Mouse (Mus musculus): Measurements from ENCODE around the gene Tacc3.

Gene Tacc3

GRCm38 (mm10) chr5:33657787-33658663, at the start of gene Tacc3, which contains the start of gene Tmem129:
Tacc3 (plus strand) TSS chr5:33658128.
Tmem129 (minus strand) TSS chr5:33658416.
- peak; percentile 97 to 100 for DNase-seq

- no peak for DNase-seq
Measured at GRCm38 (mm10) chr5:33609226-33609625, 48.7 kb upstream of the Tacc3 start.

DNA sequence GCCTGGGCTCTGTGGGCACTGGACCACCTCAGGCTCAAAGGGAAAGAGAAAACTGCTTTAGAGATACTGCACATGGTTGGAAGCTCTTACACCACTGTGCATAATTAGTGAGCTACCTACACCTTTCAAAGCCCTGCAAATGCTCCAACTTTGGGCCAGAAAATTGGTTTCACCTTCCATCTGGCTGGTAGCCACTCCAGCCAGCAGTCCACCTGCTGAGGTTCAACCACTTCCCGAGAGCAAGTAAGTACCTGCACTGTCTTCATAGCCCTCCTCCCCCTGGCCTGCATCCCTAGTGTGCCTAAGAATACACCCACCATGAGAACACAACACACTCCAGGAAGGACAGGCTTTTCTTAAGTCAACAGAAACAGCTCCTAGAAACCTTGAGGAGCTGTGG, 46.1 kb upstream of the Tacc3 start:
- DNase-seq: peak; percentile 42 to 45

DNA sequence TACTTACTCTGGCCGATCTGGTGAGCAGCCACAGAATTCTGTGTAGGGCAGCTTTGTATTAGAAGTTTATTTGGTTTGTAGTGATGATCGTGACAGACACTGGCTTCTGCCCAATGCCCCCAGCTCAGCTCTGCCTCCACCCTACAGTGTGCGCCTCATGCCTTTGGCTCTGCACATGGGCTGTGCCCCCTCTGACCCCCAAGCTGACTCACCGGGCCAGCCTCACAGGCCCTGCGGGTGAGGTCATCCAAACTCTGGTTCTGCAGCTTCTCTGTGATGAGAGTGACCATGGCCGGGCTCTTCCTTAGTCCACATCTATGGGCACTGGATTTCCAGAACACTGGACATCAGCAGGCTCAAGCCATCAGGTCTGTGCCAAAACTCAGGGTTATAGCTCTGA, 43.5 kb upstream of the Tacc3 start:
- no peak for DNase-seq

DNA sequence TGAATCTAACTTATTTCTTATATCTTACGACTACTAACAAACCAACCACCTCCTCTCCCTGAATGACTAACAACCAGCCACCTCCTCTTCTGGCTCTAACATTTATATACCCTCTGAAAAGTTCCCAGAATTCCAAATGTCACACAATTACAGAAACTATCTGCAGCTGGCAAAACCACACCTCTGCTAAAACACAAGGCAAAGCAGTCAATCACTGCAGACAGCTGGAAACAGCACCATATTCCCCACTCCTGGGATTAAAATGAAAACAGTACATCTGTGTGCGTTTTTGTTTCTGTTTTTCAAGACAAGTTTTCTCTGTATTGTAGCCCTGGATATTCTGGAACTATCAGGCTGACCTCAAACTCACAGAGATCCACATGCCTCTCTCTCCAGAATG, 35.3 kb upstream of the Tacc3 start:
- no peak for DNase-seq

DNA sequence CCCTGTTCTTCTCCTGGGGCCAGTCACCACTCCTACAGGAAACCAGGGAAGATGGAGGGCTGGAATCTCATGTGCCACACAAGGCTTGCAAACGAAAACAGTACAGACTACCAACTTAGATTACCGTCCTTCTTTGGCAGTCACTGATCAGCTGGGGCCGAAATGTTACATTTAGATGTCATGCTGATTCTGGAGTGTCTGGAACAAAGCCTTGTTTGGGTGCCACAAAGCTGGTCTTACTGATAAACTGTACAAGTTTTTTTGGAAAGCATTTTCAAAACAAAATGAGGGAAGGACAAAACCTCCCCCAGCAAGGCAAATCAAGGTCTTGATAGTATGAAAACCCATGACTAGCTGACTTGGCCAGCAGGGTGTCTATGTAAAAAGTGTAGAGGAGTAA, 34.2 kb upstream of the Tacc3 start:
- no peak for DNase-seq

DNA sequence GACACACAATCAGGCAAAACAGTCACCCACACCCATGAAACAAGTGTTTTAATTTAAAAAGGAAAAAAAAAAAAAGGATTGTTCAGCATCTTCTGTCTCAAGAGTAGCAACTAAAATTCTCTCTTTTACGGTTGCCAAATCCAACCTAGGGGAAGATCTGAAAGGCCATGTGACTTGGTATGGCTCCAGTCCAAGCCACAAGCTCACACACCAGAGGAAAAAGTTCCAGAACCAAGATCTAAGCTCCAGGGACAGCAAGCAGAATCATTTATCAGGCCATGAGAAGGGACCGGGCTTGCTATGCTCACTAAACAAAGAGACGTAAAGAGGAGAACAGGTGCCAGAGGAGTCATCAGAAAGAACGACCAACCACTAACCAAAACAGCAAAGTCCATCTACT, 30.0 kb upstream of the Tacc3 start:
- DNase-seq: no peak

- DNase-seq: no peak
Measured at GRCm38 (mm10) chr5:33628820-33629300, 29.1 kb upstream of the Tacc3 start.

DNA sequence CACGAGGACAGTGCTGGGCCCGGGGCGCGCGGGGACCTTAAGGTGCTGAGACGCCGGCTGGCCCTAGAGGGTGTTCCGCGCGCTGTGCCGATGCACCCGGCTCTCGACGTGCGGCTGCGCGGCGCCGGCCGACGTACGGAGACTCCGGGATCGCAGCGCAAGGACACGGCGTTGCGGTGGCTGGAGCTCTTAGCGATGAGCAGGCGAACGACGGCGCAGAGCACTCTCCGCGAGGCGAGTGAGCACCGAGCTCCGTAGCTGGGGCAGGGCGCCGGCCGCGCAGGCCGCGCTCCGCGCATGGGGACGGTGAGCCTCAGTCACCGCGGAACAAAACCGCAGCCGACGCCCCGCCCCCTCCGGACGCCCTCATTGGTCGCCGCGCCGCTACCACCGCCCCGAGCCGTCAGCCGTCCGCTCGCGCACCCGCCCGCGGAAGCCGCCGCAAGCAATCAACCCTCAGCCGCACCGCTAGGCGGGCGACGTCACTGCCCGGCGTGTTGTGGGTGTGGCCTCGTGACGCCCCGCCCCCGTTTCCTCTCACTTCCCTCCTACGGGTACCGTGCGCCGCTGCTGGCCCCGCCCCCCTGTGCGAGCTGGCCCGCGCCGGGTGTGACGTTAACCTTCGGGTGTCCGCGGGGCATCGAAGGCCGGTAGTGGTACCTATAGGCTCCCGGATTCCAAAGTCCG, 28.5 kb upstream of the Tacc3 start, which contains the start of the genes Fam53a and Gm9903:
Gene Fam53a (minus strand): TSS at position 335 of the 687 bp plus-strand sequence.
Gene Gm9903 (plus strand): TSS at position 625 of the 687 bp plus-strand sequence.
- peak; percentile 100 for DNase-seq

DNA sequence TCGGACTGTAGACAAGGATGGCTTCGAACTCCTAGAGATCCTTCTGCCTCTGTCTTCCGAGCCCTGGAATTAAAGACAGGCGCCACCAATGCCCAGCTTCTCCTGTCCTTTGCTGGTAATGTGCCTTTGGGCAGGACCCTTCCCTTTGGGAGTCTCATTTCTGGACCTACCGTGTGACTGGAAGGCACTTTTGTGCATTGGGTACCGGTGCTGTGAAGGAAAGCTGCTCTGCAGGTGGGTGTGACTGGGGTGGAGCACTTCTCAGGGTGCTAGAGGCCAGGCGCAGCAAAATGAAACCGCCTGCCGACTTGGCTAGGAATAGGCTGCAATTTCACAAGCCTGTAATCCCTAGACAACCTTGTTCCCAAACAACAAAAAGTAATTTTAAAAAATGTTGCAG, 27.9 kb upstream of the Tacc3 start:
- peak in 1 of 2 experiments; percentile 33 for DNase-seq

DNA sequence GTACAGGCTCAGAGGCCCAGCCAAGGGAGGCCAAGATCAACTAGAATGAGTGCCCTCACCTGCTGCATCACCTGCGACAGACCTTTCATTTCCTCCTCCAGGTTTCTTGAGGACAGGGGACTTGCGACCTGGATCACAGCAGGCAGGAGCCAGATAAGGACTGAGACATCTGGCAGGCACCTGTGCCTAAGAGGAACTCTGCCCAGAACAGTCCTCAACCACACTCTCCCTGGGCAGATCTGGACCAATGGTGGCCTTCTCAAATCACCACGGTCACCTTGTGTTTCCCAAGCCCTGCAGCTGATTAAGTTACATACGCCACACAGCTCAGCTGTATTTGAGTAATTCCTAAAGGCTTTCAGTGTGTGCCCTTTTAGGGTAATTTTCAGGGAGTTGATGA, 27.3 kb upstream of the Tacc3 start:
- DNase-seq: no peak

DNA sequence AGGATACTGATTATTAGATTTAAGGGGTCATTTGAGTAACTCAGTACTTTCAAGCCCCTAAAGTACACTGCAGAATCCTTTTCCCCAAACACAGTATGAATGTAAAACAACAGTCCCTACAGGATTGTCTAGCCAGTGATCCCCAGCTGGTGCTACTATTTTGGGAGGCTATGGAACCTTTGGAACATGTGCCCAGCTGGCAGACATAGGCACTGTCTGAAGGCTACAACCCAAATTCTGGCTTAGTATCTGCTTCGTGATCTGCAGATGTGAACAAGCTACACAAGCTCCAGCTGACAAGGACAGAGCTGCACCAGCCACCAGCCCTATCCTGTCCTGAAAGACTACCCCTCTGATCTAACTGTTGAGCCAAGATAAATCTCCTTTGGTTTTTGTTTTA, 25.4 kb upstream of the Tacc3 start:
- no peak for DNase-seq

- DNase-seq: no peak
Measured at GRCm38 (mm10) chr5:33635361-33635760, 22.6 kb upstream of the Tacc3 start.

DNA sequence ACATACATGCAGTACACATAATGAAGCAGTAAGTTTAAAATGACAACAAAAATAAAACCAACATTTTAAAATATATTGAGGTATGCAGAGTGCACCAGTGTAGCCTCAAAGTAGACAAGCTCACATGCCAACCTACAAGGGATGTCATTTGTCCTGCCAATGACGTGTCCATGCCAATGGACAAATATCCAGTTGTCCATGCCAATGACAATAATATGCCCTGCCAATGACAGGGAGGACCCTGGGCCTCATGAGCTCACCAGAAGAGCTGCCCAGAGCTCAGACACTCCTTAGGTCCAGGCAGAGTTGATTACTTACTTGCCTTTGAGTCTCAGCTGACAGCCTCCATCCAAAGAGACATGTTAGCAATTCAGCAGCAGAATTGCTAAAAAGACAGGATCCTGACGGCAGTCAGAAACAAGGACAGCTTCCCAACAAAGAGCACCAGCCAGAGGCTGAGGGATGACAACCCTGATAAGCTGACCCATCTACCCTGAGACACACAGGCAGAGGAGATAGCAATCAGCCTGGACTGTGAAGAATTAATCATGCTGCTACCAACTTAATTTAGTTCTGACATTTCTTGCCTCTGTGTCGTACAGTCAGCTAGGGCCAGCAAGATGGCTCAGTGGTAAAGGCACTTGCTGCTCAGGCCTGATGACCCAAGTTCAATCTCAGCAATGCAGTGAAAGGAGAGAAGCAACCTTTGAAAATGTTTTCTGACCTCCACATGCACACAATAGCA, 20.1 kb upstream of the Tacc3 start:
- DNase-seq: no peak

GRCm38 (mm10) chr5:33638826-33639225, 19.1 kb upstream of the Tacc3 start:
- no peak for DNase-seq

- peak; percentile 50 to 57 for DNase-seq
Measured at GRCm38 (mm10) chr5:33640652-33641051, 17.3 kb upstream of the Tacc3 start.

DNA sequence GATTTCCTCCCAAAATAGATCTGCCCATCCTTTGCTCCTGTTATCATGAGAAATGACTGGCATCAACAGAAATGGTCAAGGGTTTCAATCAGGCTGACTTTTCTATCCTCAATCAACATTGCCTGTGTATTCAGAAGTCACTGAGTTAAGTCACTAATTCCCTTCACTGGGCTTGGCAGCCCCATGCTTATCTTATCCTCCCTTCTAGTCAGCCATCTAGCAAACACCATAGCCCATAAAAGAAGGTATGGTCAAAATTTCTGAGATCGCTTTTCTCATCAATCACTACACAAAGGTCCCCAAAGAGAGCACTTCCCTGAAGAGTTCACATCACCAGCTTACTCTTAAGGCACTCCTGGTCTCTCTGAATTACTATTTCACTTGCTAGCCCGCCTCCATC, 6.9 kb upstream of the Tacc3 start:
- no peak for DNase-seq

DNA sequence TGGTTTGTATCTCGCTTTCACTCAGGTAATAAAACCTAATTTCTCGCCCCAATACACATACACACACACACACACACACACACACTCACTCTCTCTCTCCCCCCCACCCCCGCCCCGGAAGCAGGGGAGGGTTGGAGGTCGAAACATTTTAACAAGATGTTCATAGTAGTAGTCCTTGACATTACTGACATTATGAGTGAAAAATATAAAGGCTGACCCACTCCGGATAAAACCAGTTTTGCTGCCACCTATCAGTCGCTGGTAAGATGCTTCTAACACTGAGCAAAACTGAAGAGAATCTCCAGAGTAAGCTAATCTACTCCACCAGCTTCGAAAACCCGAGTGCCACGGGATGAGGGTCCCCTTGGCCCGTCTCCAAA, 6.4 kb upstream of the Tacc3 start:
- no peak for DNase-seq

- DNase-seq: peak; percentile 95 to 97
Measured at GRCm38 (mm10) chr5:33651921-33652782, 5.8 kb upstream of the Tacc3 start, which contains the start of gene Slbp. Slbp (minus strand) TSS chr5:33652574.

GRCm38 (mm10) chr5:33652783-33653173, 5.2 kb upstream of the Tacc3 start:
- DNase-seq: no peak

DNA sequence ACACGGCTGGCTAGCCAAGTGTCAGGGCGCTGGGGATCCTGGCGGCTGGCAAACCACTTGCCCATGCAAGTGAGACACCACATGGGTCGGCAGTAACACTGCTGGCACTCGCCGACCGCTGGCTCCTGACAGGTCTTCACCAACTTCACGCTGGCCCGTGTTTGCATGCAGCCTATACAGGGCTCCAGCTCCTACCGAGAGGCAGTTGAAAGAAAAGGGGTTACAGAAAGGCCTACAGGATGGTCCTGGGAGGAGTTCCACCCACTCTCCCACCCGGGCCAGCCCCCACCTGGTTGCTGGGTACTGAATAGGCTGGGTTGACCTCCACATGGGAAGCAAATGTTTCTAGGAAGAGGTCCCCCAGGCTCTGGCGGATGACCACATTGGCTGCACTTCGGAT, 3.5 kb upstream of the Tacc3 start:
- DNase-seq: peak in 1 of 2 experiments; percentile 15

DNA sequence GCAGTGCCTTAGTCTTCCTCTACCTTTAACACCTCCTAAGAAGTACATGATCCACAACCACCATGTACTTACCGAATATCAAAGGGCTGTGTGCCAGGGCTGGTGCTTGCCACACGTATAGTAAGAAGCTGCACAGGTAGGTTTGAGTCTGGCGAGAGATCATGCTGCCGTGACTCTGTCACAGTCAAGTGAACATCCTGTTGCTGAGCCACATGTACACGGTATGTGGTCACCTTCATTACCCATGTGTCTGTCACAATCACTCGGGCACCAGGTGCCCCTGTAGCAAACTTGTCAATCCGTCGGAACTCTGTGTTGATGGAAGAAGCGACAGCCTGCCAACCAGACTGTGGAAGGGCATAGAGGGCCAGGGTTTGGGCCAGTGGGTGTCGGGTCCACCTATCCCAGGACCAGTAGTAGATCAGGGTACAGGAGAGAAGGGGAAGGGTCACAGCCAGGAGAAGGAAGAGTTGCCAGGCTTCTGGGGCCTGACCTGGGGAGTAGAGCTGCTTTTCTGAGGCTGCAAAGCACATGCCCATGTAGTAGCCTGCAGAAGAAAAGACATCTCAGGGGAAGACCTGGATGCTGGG, 2.6 kb upstream of the Tacc3 start:
- peak in 1 of 2 experiments; percentile 13 for DNase-seq
